Mouse (Mus musculus) monocyte, adult 5-6 weeks (primary cell): Measurements from ENCODE around the gene Mia2. TPM values are rescaled to one million over a fixed set of nuclear protein-coding genes. Genes with fewer than 3 reads are reported as not detected.

ENCODE experiments used
- ATAC-seq: fragments of 153-309, 156-312 bp; replicated peaks from 2 replicates; pipeline ENCODE4 v1.8.0; 2017; ENCODE audit warnings: mild to moderate bottlenecking; ENCODE audit not compliant: low TSS enrichment, insufficient number of reproducible peaks, severe bottlenecking, poor library complexity, low FRiP score
- total RNA-seq: library from RNA; stranded (forward); fragments of 200-1000, 200-491, 200-594 nt; gene quantifications from 3 replicates; pipeline ENCODE4 v1.2.3, GENCODE M21; 2017

The Mia2 gene
- total RNA-seq, 1 experiment from 2014 or later, result 323 TPM

- no peak for ATAC-seq
Observed at GRCm38 (mm10) chr12:59135533-59136300, 40.1 kb downstream of the Mia2 start.

- no peak for ATAC-seq
Observed at GRCm38 (mm10) chr12:59137031-59137430, 41.4 kb downstream of the Mia2 start.

- ATAC-seq, result no peak
Observed at GRCm38 (mm10) chr12:59139372-59139771, 43.8 kb downstream of the Mia2 start.

- ATAC-seq, result no peak
Observed at GRCm38 (mm10) chr12:59145130-59145529, 49.5 kb downstream of the Mia2 start.

- ATAC-seq, result no peak
Observed at GRCm38 (mm10) chr12:59149691-59150090, 54.1 kb downstream of the Mia2 start.

- ATAC-seq, result no peak
Observed at GRCm38 (mm10) chr12:59161091-59161490, 65.5 kb downstream of the Mia2 start.

- no peak for ATAC-seq
Observed at GRCm38 (mm10) chr12:59162797-59163196, 67.2 kb downstream of the Mia2 start.

GRCm38 (mm10) chr12:59164522-59164921 lies 68.9 kb downstream of the Mia2 start:
- no peak for ATAC-seq

- ATAC-seq, result no peak
Observed at GRCm38 (mm10) chr12:59166557-59166956, 71.0 kb downstream of the Mia2 start.

GRCm38 (mm10) chr12:59169935-59170334 lies 74.3 kb downstream of the Mia2 start:
- no peak for ATAC-seq

GRCm38 (mm10) chr12:59177814-59178213 lies 82.2 kb downstream of the Mia2 start:
- ATAC-seq, result no peak

- ATAC-seq, result no peak
Observed at GRCm38 (mm10) chr12:59188086-59188682, 92.6 kb downstream of the Mia2 start.

GRCm38 (mm10) chr12:59193637-59194036 lies 98.0 kb downstream of the Mia2 start:
- ATAC-seq, result no peak

- no peak for ATAC-seq
Observed at GRCm38 (mm10) chr12:59194341-59195003, 98.9 kb downstream of the Mia2 start.

GRCm38 (mm10) chr12:59195065-59195464 lies 99.5 kb downstream of the Mia2 start:
- ATAC-seq, result no peak

- no peak for ATAC-seq
Observed at GRCm38 (mm10) chr12:59195941-59196340, 100.3 kb downstream of the Mia2 start.

GRCm38 (mm10) chr12:59198750-59199149 lies 103.2 kb downstream of the Mia2 start:
- no peak for ATAC-seq

- ATAC-seq, result no peak
Observed at GRCm38 (mm10) chr12:59199361-59199760, 103.8 kb downstream of the Mia2 start.

GRCm38 (mm10) chr12:59205571-59205970 lies 110.0 kb downstream of the Mia2 start:
- ATAC-seq, result no peak
